Mouse (Mus musculus): Measurements from ENCODE around the gene Klhl29. TPM values are rescaled to one million over a fixed set of nuclear protein-coding genes. Genes with fewer than 3 reads are reported as not detected.

Gene Klhl29
- not detected for polyA plus RNA-seq (2012; fragmentation: generic; extraction: Trizol)
- long read RNA-seq, experiment 1 = 0 reads
- long read RNA-seq, experiment 2 = 0 reads

DNA sequence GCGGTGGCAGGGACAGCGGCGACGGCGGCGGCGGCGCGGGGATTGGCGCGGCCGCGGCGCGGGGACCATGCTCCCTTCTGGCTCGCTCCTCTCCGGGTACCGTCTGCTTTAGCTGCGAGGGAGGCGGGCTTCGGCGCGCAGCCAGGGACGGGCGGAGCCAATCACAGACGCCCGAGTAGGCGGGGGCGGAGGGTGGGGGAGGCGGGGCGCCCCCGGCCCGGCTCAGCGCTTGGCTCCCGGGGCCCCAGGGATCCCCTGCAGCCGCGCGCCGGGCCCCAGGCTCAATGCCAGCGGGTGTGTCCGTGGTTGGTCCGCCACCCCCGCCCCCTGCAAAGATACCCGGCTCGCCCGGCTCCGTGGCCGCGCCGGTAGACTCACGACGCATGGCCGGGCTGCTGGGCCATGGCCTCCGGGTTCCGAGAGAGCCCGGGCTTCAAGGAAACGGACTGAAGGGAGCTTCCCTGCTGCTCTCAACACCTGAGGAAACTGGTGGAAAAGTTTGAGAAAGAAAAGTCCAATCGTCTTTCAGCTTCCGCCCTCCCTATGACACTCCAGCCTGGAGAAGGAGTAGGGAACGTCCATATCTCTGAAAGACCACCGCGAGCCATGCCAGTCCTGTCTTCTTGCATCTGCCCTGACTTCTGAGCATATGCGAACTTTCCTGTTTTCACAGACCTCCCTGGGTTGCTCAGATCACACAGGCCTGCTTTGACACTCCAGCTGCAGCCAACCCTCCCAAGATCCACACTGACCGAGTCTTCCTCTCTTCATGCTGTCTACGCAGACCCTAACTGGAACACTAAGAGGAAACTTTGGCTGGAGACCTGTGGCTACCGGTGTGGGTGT lies at the start of gene Klhl29:
Klhl29 (minus strand) TSS at position 67 of the 846 bp plus-strand sequence.
- Histone ChIP-seq H3K79me2 (ENCODE audit: control insufficient read depth, insufficient read depth) (no peaks in the 10 kb centered on the region), H3K4me3 (ENCODE audit: insufficient read depth, poor library complexity, severe bottlenecking) (no peak within 1 kb of the TSS), H3K79me3 (ENCODE audit: low read depth) (no peaks in the 10 kb centered on the region), H3K27me3 (ENCODE audit: control insufficient read depth, insufficient read depth, insufficient read length) (peaks cover 7% of the 10 kb centered on the region), H3K36me3 (ENCODE audit: control insufficient read depth, insufficient read depth) (no peaks in the 10 kb centered on the region), H3ac (ENCODE audit: control insufficient read depth, insufficient read length, low read depth) (no peak within 1 kb of the TSS)
- TF ChIP-seq MYOD1 (IDR thresholded peaks at IDR 0.05; ENCODE audit: control insufficient read depth, insufficient read length, low read depth) (no peak), FOSL1 (IDR thresholded peaks at IDR 0.05; ENCODE audit: insufficient read depth, low read length, poor library complexity, severe bottlenecking) (no peak), CTCF (IDR thresholded peaks at IDR 0.05; ENCODE audit: control insufficient read depth, insufficient read depth, insufficient read length) (no peak), MAX (IDR thresholded peaks at IDR 0.05) (no peak), USF1 (IDR thresholded peaks at IDR 0.05; ENCODE audit: low read depth) (no peak), MYOG (IDR thresholded peaks at IDR 0.05; ENCODE audit: control insufficient read depth, extremely low read depth, insufficient read length) (no peak), CEBPB (IDR thresholded peaks at IDR 0.05; ENCODE audit: low read depth) (no peak)

DNA sequence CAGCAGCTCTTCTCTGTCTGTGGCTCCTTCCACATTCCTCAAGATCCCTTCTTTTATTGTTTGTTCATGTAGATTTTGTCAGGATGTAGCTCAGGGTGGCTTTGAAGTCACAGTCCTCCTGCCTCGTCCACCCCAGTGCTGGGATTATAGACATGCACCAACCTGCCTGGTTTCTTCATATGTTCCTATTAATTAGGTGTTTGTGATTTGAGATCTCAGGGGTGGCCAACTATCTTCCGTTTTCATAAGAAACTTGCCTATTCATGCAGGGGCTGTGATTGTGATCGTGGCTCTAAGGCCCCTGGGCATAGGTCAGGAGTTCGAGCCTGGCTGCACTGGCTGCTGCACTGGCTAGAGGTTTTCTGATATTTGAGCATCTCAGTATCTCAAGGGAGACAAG lies 49.8 kb upstream of the Klhl29 start:
- Histone ChIP-seq H3K4me3 (ENCODE audit: insufficient read depth, poor library complexity, severe bottlenecking) (no peak overlapping the region), H3K79me2 (ENCODE audit: control insufficient read depth, insufficient read depth) (no peaks in the 10 kb centered on the region), H3K79me3 (ENCODE audit: low read depth) (no peaks in the 10 kb centered on the region), H3K36me3 (ENCODE audit: control insufficient read depth, insufficient read depth) (no peaks in the 10 kb centered on the region), H3K27me3 (ENCODE audit: control insufficient read depth, insufficient read depth, insufficient read length) (no peaks in the 10 kb centered on the region), H3ac (ENCODE audit: control insufficient read depth, insufficient read length, low read depth) (no peak overlapping the region)
- TF ChIP-seq CTCF (IDR thresholded peaks at IDR 0.05; ENCODE audit: control insufficient read depth, insufficient read depth, insufficient read length) (no peak), FOSL1 (IDR thresholded peaks at IDR 0.05; ENCODE audit: insufficient read depth, low read length, poor library complexity, severe bottlenecking) (no peak), MAX (IDR thresholded peaks at IDR 0.05) (no peak), USF1 (IDR thresholded peaks at IDR 0.05; ENCODE audit: low read depth) (no peak), MYOG (IDR thresholded peaks at IDR 0.05; ENCODE audit: control insufficient read depth, extremely low read depth, insufficient read length) (no peak), MYOD1 (IDR thresholded peaks at IDR 0.05; ENCODE audit: control insufficient read depth, insufficient read length, low read depth) (no peak), CEBPB (IDR thresholded peaks at IDR 0.05; ENCODE audit: low read depth) (no peak)

DNA sequence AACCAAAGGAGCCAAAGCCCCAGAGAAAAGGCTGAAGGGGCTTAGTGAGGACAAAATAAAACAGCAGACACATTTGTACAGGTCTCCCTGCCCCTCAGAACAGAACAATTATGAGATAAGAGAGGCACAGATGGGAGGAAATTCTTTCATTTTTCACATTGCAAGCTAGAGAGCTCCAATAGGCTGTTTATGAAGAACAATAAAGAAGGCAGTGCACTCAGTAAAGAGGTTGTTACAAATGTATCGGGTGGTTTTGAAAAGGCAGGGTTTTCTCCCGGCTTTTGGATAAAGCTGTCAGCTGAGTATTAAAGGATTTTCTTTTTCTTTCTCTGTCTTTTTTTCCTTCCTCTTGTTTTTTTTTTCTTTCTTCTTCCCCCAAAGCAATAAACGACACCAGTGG lies 40.3 kb upstream of the Klhl29 start:
- no peaks in the 10 kb centered on the region for H3K79me2 ChIP-seq (ENCODE audit: control insufficient read depth, insufficient read depth)
- no peak overlapping the region for H3ac ChIP-seq (ENCODE audit: control insufficient read depth, insufficient read length, low read depth)
- TF ChIP-seq MYOD1 (IDR thresholded peaks at IDR 0.05; ENCODE audit: control insufficient read depth, insufficient read length, low read depth) = no peak
- H3K36me3 ChIP-seq (ENCODE audit: control insufficient read depth, insufficient read depth) = no peaks in the 10 kb centered on the region
- H3K27me3 ChIP-seq (ENCODE audit: control insufficient read depth, insufficient read depth, insufficient read length) = no peaks in the 10 kb centered on the region
- no peak overlapping the region for H3K4me3 ChIP-seq (ENCODE audit: insufficient read depth, poor library complexity, severe bottlenecking)
- H3K79me3 ChIP-seq (ENCODE audit: low read depth) = no peaks in the 10 kb centered on the region

DNA sequence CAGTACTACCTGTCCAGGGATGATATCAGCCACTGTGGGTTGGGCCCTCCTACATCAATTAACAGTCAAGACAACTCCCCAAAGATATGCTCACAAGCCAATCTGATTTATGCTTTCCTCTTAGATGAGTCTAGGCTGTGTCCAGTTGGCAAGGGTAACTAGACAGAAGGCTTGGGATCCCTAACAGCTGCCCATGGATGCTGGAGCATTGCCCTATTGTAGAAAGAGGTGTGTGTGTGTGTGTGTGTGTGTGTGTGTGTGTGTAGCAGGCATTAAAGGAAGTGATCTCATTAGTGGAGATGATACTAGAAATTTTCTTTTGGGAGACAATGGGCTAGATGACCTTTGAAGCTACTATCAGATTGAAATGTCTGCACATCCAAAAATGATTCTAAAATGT lies 38.5 kb upstream of the Klhl29 start:
- Histone ChIP-seq H3K36me3 (ENCODE audit: control insufficient read depth, insufficient read depth) (no peaks in the 10 kb centered on the region), H3K4me3 (ENCODE audit: insufficient read depth, poor library complexity, severe bottlenecking) (no peak overlapping the region), H3K79me2 (ENCODE audit: control insufficient read depth, insufficient read depth) (no peaks in the 10 kb centered on the region), H3ac (ENCODE audit: control insufficient read depth, insufficient read length, low read depth) (no peak overlapping the region), H3K27me3 (ENCODE audit: control insufficient read depth, insufficient read depth, insufficient read length) (no peaks in the 10 kb centered on the region), H3K79me3 (ENCODE audit: low read depth) (no peaks in the 10 kb centered on the region)
- TF ChIP-seq CTCF (IDR thresholded peaks at IDR 0.05; ENCODE audit: control insufficient read depth, insufficient read depth, insufficient read length) (no peak), MYOG (IDR thresholded peaks at IDR 0.05; ENCODE audit: control insufficient read depth, extremely low read depth, insufficient read length) (no peak), MAX (IDR thresholded peaks at IDR 0.05) (no peak), FOSL1 (IDR thresholded peaks at IDR 0.05; ENCODE audit: insufficient read depth, low read length, poor library complexity, severe bottlenecking) (no peak), MYOD1 (IDR thresholded peaks at IDR 0.05; ENCODE audit: control insufficient read depth, insufficient read length, low read depth) (no peak), USF1 (IDR thresholded peaks at IDR 0.05; ENCODE audit: low read depth) (no peak), CEBPB (IDR thresholded peaks at IDR 0.05; ENCODE audit: low read depth) (no peak)

DNA sequence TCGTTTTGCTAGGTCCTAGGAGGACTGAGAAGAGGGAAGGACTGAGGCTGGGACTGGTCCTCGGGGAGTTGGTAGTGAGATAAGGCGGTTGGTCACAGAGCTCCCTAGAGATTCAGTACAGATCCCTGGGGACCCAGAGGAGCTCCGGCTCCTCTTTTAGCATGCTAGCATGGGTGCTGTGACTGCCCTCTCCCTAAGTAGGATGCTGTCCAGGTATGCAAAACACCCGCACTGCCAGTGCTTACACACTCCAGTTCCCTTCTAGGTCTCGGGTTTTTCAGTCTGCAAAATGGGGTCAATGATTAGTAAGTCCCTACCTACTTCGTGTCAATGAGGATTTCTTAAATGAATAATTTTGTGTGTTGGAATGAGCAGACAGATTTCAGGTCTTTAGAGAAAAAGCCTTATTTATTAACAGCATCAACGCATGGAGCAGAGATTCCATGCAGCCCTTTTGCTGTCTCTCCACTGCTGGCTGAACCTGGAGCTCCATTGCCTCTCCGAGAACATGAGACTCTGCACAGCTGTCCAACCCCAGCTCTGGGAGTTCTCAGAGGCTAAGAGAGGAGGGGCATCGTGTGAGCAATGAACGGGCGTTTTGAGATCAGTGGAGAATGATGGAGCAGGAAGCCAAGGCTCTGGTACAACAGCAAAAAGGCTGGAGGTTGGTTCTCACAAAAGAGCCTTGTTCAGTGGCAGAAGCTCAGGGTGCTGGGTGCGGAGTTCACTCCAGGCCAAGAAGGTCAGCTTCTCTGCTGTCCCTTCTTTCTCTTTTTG lies 36.5 kb upstream of the Klhl29 start:
- TF ChIP-seq MYOD1 (IDR thresholded peaks at IDR 0.05; ENCODE audit: control insufficient read depth, insufficient read length, low read depth) = no peak
- TF ChIP-seq CEBPB (IDR thresholded peaks at IDR 0.05; ENCODE audit: low read depth) = no peak
- TF ChIP-seq CTCF (IDR thresholded peaks at IDR 0.05; ENCODE audit: control insufficient read depth, insufficient read depth, insufficient read length) = no peak
- TF ChIP-seq FOSL1 (IDR thresholded peaks at IDR 0.05; ENCODE audit: insufficient read depth, low read length, poor library complexity, severe bottlenecking) = no peak
- TF ChIP-seq MAX (IDR thresholded peaks at IDR 0.05) = no peak
- TF ChIP-seq MYOG (IDR thresholded peaks at IDR 0.05; ENCODE audit: control insufficient read depth, extremely low read depth, insufficient read length) = no peak
- TF ChIP-seq USF1 (IDR thresholded peaks at IDR 0.05; ENCODE audit: low read depth) = no peak
- no peaks in the 10 kb centered on the region for H3K79me3 ChIP-seq (ENCODE audit: low read depth)
- no peak overlapping the region for H3ac ChIP-seq (ENCODE audit: control insufficient read depth, insufficient read length, low read depth)
- no peaks in the 10 kb centered on the region for H3K27me3 ChIP-seq (ENCODE audit: control insufficient read depth, insufficient read depth, insufficient read length)
- H3K79me2 ChIP-seq (ENCODE audit: control insufficient read depth, insufficient read depth) = no peaks in the 10 kb centered on the region
- H3K4me3 ChIP-seq (ENCODE audit: insufficient read depth, poor library complexity, severe bottlenecking) = no peak overlapping the region
- H3K36me3 ChIP-seq (ENCODE audit: control insufficient read depth, insufficient read depth) = no peaks in the 10 kb centered on the region

Data from C2C12 (cell line).